Mouse (Mus musculus) common myeloid progenitor, adult 5-6 weeks (primary cell): ENCODE results near the gene B3gnt4. TPM values are rescaled to one million over a fixed set of nuclear protein-coding genes. Genes with fewer than 3 reads are reported as not detected.
"Not testable (repeated sequence)": the region's sequence is repeated elsewhere in the genome, so short reads cannot be mapped to it uniquely, and the experiment has no call there.

ENCODE experiments used
- ATAC-seq: replicated peaks from 2 replicates; pipeline ENCODE4 v1.8.0; 2016; ENCODE audit warnings: low read depth, mild to moderate bottlenecking, moderate TSS enrichment, inconsistent platforms; ENCODE audit not compliant: poor library complexity, severe bottlenecking
- total RNA-seq: library from RNA; stranded (forward); fragments of 200-1000, 187-1606 nt; gene quantifications from 2 replicates; pipeline ENCODE4 v1.2.3, GENCODE M21; 2017

The B3gnt4 gene
- 0.14 TPM in 1 of 2 replicates, not detected in the other for total RNA-seq

DNA sequence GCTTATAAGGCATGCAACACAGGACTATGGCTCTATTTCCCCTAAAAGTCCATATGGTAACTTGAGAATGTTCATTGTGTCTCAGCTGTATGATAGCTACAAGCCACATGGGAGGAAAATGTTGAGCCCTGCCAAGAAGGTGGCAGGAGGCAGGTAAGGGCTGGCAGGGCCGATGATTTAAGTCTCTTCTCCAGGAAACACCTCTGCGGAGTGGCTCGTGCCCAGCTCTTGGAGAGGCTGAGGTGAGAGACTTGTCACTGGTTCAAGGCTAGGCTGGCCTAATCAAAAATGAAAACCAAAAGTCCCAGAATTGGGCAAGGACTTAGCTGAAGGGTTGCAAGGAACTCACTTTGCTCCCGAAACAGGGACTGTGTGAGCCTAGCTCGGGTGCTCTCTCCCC, at the start of gene B3gnt4:
B3gnt4 (plus strand) TSS at position 301 of the 400 bp plus-strand sequence.
- no peak for ATAC-seq

GRCm38 (mm10) chr5:123461420-123461819, 48.8 kb upstream of the B3gnt4 start:
- no peak for ATAC-seq

DNA sequence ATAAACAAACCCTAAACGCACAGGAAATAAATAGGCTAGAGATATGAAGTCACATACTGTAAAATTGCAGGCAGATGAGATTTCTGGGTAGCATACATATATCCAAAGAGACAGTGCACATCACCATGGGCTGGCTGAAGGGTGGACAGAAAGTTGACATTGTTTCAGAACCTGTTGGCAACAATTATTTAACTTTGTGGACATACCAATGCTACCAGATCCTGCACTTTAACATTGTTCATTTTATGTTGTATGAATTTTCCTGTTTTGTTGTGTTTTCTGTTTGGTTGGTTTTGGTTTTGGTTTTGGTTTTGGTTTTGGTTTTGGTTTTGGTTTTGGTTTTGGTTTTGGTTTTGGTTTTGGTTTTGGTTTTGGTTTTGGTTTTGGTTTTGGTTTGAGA, 45.6 kb upstream of the B3gnt4 start:
- no peak for ATAC-seq

- ATAC-seq: peak; percentile 62
These were observed 39.4 kb upstream of the B3gnt4 start for GRCm38 (mm10) chr5:123470784-123471400.

DNA sequence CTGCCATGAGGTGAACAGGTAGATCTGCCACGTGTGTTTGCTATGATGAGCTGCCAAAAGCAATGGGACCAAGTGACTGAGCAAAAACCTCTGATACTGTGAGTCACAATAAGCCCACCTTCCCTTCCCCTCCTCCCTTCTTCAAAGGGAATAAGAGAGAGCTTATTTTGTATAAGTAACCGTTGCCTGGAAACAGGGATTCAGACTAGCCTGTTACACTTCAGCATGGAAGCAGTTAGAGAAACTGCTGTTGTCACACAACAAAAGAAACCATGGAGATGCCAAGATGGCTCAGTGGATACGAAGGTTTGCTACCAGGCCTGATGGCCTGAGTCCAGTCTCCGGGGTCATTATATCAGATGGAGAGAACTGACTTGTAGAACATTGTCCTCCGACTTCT, 36.4 kb upstream of the B3gnt4 start:
- no peak for ATAC-seq

DNA sequence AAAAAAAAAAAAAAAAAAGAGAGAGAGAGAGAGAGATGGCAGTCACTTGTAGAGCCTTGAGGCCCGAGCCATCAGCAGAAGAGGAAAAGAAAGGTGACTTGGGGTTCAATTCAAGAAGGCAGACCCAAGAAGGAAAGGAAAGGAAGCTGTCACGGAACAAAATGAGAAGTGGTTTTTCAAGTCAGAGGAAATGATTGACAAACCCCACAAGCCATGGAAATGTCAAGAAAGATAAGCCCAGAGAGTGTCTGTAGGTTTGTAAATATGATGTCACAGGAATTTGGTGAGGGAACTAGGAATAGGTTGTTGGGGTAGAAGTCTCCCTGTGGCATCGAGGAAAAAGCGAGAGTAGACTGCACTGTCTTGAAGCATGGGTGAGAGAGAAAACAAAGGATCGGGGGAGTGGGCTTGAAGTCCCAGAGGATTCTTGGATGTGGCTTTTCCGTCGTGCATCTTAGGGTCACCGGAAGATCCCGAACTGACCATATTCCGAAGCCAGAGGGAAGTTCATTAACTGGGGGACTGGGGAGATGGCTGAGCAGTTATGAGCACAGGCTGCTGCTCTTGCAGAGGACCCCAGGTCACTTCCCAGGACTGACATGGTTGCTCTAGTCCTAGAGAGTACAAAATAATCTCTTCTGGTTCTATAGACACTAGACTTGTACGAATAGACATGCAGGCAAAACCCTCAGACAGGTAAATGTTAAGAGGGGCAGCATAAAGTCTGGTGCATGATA, 22.4 kb upstream of the B3gnt4 start:
- ATAC-seq: peak; percentile 39; the same call in 1 of the 2 replicates

DNA sequence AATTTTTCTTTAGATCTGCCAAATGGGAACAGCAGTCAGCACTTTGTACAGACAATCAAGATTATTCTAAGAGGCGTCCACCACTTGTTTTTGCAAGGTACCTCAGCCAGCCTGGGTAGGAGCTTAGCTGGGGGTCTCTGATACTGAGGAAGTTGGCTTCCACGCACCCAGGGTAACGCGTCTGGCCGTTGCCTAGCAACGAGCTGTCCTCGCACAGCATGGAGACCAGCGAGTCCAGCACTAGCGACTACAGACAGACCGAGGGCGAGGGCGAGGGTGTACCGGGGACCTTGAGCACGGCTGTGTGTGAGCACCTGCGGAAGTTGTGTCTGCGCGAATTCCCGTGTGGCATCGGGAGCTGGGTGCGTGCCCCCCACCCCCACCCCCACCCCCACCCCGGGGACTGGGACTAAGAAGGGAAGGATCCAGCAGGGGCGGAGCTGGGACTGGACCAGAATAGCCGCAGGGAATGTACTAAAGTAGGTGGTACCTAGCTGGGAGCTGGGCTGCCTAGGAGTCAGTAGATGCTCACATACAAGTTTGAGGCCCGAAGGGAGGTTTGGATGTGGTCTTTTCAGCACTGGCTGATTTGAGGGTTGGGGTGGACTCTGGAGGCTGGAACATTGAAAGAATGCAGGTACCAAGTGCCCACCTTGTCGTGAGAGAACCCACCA, 21.0 kb upstream of the B3gnt4 start, which contains the start of the genes Lrrc43 and Il31:
Lrrc43 (plus strand) TSS at position 194 of the 674 bp plus-strand sequence.
Il31 (minus strand) TSS at position 378 of the 674 bp plus-strand sequence.
- ATAC-seq: 0 out of 2 replicates have a peak, but pooled peaks have one; percentile 24

DNA sequence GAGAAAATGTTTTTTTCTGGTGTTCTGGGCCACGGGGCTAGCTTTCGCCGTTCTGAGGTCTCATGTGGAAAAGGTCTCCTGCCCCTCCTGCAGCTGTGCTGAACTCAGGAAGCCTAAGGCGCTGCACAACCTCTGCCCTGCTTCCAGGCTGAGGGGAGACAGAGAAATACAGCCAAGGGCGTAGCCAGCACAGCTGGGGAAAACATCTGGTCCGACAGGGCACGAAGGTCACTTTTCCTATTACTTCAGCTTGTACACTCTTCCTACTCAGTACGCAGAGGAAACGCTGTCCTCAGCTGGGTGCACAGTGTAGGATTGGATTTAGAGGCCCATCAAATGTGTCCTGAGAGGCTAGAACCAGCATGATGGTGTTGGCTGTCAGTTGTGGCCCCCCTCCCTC, 20.3 kb upstream of the B3gnt4 start:
- ATAC-seq: no peak

DNA sequence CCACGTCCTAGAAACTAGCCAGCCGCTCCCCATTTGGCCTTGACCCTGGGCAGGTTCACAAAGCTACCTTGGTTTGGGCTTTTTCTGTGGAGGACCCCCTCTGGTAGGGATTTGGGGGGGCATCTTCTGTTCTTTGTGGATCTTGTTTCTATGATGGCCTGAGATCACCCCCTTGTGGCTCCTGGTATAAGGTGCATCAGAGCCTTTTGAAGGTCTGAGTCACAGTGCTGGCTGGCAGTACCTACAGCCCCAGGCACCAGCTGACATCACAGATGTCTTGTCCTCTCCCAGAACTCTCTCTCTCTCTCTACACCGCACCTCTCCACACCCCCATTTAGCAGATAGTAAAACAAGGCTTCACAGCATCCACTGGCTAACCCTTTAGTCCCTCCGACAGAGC, 10.5 kb upstream of the B3gnt4 start:
- ATAC-seq: peak; percentile 57; the same call in 1 of the 2 replicates

DNA sequence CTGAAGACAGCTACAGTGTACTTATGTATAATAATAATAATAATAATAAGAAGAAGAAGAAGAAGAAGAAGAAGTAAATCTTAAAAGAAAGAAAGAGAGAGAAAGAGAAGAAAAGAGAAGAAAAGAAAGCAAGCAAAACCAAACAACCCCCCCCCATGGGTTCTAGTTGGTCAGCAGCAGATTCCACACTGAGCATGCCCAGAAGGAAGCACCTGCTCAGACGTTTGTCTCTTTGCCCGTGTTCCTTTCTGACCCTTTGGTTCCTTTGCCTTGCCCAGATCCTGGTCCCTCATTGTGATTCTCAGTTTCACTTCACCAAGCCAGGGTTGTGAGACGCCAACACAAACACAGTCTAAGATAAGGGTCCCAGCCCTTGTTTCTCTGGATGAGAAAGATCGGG, 8.3 kb upstream of the B3gnt4 start:
- ATAC-seq: no peak

- ATAC-seq: peak; percentile 85
These were observed 2.1 kb upstream of the B3gnt4 start for GRCm38 (mm10) chr5:123507936-123508723.

DNA sequence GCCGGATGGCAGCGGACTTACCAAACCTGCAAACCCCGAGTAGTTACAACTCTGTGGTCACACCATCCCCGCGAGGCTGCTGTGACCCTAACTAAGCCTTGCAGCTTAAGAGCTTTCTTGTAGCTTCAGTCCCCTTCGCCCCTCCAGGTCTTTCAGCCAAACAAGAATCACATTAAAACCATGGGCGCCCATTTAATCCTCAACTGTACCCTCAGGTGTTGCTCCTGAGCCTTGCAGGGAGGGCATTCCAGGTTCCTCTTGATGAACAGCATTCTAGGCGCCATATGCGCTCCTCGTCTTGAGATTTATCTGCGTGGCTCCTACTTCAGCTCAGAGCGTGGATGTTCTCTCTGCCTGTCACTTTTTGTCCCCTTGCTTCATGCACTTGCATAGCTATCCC, 1.3 kb upstream of the B3gnt4 start:
- ATAC-seq: no peak

- ATAC-seq: not testable (repeated sequence)
These were observed 1.2 kb downstream of the B3gnt4 start for GRCm38 (mm10) chr5:123511426-123511825.

GRCm38 (mm10) chr5:123512102-123512501, 1.8 kb downstream of the B3gnt4 start:
- ATAC-seq: peak; percentile 46

- no peak for ATAC-seq
These were observed 4.6 kb downstream of the B3gnt4 start for GRCm38 (mm10) chr5:123514871-123515270.

- ATAC-seq: no peak
These were observed 10.4 kb downstream of the B3gnt4 start for GRCm38 (mm10) chr5:123520666-123521065.

DNA sequence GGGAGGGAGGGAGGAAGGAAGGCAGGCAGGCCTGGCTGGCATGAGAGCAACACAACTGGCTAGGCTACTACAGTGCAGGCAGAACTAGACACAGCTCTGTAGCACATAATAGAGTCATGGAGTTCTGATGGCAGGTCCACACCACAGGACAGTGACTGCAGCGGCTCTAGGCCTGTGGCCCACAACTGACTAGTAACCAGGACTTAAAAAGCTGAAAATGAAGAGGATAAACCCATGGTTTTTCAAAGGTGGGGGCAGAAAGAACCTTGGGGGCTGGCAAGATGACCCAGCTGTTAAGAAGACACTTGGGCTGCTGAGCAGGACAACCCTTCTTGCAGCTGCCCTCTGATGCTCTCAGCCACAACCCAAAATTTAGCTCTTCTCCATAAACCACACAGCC, 11.4 kb downstream of the B3gnt4 start:
- ATAC-seq: no peak

- ATAC-seq: no peak
These were observed 11.9 kb downstream of the B3gnt4 start for GRCm38 (mm10) chr5:123522166-123522565.

- peak; percentile 94 for ATAC-seq
These were observed 13.6 kb downstream of the B3gnt4 start, which contains the start of gene Diablo for GRCm38 (mm10) chr5:123523692-123524392. Diablo (minus strand) TSS chr5:123524176.
